Mouse (Mus musculus) retina, postnatal 7 days (tissue): Measurements from ENCODE around the gene Slc17a7.

ENCODE experiments used
- DNase-seq: peaks from one replicate; pipeline ENCODE4 v3.0.0-alpha.2; 2012; ENCODE audit warnings: low read depth, low spot score

Gene Slc17a7

DNA sequence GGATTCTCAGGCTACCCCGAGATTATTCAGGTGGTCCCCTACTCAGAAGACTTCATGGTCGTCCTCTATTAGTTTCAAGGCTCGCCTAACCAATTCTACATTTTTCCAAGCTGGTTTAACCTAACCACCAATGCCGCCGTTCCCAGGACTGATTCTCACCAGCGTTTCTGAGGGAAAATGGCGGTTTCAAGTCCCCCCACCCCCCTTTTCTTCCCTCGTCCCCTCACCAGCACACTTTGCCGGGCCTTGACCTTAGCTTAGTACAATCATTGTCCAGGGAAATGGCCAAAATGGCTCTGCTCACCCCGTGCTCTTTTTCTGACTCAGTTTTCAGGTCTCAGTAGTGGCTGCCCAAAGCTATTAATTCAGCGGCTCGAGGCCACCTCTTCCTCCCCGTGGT lies 11.6 kb downstream of the Slc17a7 start:
- no peak for DNase-seq

DNA sequence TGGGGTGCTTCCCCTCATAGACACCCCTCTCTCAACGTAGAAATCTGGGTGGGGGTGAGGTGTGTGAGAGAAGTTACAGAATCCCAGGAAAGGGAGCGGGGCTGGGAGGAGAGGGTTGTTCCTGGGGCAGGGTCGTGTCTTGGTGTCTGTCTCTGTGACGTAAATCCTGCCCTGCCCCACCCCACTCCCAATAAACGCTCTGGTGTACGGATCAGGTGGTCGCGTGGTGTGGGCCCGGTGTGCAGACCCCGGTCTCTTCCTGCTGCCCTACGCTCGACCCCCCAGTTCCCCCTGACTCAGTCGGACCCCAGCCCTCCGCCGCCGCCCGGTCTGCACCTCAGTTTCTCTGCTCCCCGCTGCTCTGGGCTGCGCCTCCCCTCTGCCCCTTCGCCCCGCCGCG lies 12.2 kb downstream of the Slc17a7 start:
- DNase-seq: no peak

DNA sequence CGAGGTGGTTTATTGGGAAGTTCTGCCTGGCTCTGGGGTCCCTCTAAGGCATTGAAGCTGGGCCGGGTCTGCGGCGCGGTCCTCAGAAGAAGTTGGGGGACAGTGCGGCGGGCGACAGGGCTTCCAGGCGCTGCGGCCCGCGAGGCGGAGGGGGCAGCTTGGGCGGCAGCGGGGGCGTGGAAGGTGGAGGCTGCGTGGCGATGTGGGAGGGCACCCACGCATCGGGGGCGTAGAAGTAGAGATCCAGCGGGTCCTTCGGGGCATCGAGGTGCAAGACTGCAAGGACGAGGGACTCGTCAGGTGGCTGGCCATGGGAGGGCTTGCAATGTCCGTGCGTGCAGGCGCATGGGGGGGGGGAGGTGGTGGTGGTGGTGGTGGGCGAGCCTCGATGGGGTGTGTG lies 12.6 kb downstream of the Slc17a7 start:
- no peak for DNase-seq

DNA sequence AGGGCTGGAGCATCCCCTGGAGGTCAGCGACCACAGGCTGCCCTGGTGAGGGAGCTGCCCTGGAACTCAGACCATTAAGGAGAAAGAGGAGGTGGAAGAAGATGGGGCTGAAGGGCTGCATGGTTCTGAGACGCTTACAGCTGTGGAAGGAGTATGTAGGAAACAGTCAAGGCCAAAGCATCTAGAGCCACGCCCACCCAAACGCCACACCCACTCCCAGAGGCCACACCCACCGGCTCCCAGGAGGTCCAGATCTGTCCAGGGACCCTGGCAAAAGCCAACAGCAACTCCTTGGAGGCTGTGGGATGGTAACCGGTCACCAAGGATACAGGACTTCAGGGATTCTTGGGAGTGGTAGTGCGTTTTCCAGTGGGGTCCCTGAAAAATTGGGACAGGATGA lies 14.8 kb downstream of the Slc17a7 start:
- no peak for DNase-seq

DNA sequence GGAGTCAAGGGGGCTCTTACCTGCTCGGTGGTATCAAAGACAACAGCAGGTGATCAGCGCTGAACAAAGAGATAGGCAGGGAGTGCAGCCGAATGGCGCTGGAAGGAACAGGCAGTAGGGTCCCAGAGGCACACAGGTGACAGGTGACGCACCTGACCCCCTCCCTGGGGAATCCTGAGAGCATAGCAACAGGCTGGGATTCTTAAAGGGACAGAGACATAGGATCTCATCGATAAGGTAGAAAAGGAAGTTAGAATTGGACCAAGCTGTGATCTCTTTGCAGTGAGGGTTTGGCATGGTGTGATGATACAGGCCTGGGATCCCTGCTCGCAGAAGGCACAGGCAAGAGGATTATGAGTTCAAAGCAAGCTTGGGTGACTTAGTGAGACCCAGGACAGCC lies 15.7 kb downstream of the Slc17a7 start, which contains the start of gene Gfy:
Gene Gfy (minus strand): TSS at position 101 of the 400 bp plus-strand sequence.
- no peak for DNase-seq

DNA sequence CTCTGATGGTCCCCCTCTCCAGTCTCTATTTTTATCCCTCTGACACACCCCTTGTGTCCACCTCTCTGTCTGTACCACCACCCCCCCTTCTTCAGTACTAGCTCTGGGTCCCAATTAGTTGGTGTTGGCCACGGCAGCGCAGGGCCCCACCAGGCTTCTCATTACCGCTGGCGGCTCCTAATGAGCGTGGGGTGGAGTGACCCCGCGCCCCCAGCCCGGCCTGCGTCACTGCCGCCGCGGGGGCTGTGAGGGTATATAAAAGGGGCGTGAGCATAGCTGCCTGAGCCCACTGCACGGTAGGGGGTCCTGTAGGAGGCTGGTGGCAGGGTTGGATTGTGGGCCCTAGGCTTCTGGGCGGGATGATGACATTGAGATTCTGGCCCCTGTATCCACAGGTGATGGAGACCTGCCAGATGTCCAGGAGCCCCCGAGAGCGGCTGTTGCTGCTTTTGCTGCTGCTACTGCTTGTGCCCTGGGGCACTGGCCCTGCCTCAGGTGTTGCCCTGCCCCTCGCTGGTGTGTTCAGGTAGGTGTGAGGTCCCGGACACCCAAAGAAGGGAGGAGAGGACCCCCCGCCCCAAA lies 17.2 kb downstream of the Slc17a7 start, which contains the start of gene Pth2:
Gene Pth2 (plus strand): TSS at position 100 of the 582 bp plus-strand sequence.
- DNase-seq: no peak

DNA sequence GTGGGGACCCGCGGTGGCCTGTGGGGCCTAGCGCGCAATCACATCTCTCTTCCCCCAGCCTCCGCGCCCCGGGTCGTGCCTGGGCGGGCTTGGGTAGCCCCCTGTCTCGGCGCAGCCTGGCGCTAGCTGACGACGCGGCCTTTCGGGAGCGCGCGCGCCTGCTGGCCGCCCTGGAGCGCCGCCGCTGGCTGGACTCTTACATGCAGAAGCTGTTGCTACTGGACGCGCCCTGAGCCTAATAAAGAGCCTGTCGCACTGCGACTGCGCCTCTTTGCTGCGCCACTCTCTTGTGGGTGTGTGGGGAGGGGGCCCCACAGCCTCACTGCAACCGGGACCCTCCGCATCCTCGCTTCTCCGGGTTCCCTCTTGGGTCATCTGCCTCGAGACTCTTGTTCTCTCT lies 17.8 kb downstream of the Slc17a7 start:
- DNase-seq: no peak

DNA sequence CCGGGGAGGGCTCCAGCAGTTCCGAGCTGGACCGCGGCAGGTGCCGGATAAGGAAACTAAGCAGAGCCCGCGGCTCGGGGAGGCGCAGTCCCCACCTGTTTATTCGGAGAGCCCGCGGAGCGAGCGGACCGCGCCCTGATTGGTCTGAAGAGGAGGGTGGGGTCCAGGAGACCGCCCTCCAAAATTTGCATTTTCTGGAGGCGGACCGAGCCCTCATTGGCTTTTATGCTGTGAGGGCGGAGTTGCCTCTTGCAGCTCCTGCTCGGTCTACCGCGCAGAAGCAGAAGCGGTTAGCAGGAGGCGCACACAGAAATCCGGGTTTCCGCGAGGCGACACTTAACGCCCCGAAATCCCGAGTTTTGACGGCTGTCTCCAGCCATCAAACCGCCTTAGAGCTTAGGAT lies 18.5 kb downstream of the Slc17a7 start:
- peak; percentile 70 for DNase-seq

DNA sequence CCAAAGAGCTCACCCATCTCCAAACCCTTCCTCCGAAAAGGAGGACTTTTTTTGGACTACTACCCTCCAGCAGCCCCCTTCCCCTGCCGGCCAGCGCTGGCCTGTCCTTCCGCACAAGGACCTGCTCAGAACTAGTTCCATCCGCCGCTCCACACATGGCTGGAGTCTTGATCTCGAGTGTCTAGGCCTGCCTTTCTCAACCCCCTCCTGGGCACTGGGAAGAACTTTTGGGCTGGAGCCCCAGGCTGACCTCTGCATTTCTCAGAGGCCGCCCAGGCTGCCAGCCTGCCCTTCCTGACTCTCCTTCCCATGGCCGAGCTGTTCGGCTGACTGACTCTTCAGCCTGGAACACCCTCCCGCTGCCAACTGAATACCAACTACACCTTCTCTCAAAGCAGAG lies 18.9 kb downstream of the Slc17a7 start:
- DNase-seq: no peak

DNA sequence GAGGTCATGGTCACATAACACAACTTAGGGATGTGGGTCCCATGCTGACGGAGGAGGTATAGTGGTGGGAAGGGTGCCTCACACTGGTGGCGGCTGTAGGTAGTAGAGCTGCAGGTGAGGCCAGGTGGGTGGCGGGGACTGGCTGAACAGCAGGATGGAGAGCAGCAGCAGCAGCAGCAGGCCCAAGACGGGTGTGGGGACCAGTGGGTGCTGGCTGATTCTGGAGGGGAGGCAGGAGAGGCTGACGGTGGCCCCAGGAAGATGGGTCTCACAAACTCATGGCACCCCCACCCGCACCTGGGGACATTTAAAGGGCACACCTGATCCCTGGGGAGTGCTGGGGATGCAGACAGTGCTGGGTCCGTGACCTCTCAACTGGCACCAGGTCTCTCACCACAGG lies 19.9 kb downstream of the Slc17a7 start:
- DNase-seq: no peak

DNA sequence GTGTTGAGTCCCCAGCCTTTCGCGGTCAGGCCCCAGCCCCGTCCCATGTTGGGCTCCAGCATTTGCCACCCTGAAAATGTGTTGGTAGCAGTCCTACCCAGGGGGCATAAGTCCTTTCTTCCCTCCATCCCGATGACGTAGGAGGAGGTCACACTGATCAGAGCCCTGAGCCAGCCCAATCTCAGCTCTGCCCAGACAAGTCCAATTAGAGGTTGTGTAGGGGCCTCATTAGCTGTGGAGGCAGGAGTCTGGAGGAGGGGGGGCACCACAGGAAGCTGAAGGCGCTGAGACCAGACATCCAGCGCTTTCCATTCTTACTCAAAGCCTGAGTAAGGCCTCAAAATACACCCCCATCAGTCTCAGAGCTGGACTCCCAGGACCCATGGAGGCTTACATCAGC lies 22.2 kb downstream of the Slc17a7 start:
- DNase-seq: no peak

DNA sequence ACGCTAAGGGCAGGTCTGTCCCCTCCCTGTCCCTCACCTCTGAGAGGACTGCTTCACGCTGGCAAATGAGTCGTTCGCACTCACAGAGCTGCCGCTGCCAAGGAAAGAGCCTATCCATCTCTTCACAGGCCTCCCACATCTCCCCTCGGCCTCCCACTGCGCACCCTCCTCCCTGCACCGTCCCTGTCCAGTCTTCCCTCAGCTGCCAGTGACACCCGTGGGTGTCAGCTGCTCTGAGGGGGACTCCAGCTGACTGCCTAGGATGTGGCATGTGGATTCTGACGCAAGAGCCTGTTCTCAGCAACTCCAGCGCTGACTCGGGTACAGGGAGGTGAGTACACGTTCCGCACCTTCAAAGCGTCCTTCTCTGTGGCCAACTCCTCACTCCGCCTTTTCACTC lies 25.9 kb downstream of the Slc17a7 start:
- DNase-seq: no peak

DNA sequence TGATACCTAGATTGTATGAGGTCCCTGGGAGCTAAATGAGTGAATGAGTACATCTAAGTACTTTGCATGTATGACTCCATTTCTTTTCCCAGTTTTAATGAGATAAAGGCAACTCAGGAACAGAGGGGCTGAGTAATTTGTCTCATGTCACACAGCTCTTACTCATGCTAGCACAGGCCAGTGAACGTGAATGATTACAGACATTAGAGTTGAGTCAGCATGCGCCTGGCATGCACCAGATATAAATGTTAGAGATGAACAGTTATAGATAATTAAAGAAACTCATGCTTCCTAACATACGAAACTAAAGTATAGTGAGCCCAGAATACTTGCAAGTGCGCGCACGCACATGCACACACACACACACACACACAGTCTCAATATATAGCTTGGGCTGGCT lies 26.4 kb downstream of the Slc17a7 start:
- no peak for DNase-seq

DNA sequence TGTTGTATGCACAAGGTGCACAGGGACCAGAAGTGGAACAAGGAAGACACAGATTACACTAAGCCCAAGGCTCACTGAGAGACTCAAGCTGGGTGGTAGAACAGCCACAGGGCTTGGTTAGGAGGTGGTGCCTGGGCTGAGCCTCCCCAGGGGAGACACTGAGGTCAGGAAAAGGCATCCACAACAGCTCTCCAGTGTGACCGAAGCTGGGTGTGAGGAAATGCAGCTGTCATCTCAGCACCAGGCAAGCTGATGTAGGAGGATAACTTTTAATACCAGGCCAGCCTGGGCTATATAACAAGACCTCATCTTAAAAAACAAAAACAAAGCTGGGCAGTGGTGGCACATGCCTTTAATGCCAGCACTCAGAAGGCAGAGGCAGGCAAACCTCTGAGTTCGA lies 27.4 kb downstream of the Slc17a7 start:
- no peak for DNase-seq

DNA sequence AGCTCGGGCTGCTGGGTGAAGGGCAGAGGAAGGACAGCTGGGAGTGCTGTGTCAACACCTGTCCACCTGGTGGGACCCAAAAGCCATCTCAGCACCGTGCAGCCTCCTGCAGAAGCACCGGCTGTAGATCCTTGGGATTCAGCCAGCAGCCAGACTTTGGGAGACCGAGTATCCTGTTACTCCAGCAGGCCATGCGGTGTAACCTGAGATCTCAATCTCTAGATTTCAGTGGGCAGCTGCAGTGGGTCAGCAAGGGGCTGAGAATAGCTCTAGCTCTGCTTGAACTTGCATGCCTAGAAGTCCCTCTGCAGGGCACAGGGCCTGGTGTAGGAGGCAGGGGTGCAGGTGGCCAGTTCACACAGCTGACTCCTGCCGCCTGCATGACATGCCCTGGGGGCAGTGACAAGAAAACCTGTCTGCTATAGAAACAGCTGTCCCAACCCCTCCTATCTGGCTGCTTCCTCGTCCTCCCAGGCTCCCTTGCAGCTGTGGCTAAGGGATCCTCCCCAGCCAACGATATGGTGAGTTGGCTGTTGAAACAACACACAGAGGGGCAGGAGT lies 28.1 kb downstream of the Slc17a7 start:
- DNase-seq: no peak

DNA sequence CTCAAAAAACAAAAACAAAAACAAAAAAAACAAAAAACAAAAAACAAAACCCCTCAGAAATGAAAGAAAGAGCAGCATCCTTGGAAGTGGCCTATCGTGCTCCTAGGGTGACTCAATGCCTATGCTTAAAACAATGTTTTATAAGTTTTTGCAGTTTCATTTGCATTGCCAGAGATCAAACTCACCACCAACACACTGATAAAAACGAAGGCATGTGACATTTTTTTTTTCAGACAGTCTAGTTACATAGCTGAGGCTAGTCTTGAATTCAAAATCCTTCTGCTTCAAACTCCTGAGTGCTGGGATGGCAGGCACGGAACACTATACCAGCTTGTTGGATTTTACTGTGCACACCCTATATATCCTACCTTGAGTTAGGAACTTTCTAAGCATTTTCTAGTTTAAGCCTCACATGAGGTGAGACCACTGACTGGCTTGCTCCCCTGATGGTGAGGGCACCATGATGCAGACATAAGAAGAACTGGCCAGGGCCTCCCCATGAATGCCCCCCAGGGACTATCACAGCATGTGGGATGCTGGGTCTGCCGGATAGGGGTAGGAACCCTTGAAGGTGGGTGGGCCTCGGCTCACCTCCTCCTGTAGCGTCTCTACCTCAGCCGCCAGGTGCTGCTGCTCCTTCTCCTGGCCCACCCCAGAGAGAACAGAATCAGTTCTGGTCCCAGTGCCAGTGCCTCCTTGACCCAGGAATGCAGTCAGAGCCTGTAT lies 29.0 kb downstream of the Slc17a7 start:
- DNase-seq: no peak

DNA sequence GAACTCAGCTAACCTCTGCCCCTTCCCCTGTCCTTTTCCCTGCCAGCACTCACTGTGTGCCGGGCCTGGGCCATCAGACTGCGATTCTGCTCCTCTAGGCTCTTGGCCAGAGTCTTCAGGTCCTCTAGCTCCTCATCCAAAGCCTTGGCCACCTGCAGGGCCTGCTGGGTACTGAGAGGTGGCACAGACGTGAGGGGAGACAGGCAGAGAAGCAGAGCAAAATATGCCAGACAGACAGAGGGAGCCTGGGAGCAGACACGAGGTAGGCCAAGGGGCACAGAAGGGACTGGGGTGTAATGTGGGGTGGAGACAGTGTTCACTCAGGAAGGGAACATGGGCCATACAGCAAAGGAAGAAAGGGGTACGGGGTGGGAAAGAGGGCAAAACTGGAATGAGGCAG lies 29.7 kb downstream of the Slc17a7 start:
- no peak for DNase-seq

DNA sequence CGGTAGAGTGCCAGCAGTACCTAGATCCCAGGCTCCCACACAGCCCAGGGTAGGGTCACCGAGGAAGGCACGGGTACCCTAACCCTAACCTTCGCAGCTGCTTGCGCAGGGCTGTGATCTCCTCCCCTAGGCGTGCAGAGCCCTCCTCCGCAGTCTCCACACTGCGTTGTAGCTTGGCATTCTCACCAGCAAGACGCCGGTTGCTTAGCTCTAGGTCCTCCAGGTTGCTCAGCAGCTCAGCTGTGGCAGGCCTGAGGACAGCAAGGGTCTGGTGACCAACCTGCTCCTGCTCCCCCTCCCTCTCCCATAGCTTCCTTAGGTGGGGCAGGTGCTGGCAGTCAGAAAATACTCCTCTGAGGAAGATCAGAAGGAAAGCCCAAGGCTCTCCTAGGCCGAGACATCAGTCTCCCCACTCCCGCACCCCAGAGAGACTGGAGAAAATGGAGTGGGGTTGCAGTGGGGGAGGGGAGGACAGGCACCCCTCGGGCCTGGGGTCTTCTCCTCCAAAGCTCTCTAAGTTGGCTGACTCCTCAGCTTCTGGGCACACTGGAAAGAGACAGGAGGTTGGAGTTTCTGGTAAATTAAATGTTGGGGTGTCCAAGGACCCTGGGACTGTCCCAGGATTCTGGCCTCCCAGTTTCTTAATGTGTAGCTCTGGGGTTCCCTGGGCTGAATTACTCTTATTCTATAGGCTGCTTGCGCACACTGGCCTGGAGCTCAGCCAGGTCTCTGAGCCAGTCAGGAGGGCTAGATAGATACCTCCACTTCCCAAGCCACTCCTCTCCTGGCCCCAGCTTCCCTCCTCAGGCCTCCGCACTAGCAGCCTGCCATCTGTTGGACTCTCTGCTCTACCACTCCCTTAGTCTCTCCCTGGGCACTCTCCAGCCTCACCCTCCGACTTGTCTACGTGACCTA lies 30.4 kb downstream of the Slc17a7 start:
- DNase-seq: no peak

DNA sequence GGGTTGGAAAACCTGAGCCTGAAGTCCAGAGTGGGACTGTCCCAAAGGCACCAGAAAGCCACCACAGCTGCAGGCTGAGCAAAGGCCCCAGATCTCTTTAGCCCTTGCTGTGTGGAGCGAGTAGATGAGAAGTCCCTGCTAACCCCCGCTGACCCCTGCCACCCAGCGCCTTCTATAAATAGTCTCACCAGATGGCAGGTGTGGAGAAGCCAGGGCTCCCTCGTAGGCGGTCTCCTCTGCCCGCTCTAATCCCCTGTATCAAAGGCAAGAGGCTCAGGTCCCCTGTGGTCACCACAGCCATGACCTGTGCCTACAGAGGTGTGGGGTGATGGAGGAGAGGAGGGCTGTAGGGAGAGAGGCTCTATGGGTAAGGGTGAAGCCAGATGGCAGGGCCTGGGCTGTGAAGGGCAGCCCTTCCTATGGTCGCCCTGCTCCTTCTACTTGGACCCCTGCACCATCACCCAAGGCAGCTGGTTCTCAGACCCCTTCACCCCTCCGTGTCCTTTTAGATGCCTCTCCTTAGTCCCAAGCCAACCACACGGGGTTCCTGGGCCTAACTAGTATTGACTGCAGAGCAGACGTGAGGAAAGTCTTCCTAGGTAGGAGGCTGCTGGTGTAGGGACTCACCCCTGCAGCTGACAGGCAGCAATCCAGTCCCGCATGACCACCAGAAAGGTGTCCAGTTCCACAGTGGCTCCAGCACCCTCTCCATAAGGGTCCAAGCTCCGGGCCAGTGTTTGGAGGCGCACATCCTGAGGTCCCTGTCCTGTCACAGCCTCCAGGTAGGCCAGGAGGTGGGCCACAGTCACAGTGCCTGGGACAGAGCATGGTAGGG lies 31.8 kb downstream of the Slc17a7 start:
- DNase-seq: peak; percentile 77

DNA sequence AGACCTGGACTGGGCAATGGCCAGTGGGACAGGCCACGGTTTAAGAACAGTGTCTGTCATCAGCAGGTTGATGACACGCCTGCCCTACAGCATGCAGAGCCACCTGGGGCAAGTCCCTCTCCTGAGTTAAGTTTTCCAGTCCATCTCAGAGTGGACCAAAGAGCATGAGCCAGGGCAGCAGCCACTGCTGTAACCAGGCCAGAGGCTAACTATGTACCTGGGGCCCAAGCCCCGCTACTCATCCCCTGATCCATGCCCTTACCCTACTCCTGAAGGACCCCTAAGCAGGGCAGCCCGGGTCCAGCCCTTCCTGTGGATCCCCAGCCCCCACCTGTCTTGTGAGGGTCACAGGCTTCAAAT lies 32.4 kb downstream of the Slc17a7 start:
- DNase-seq: no peak

DNA sequence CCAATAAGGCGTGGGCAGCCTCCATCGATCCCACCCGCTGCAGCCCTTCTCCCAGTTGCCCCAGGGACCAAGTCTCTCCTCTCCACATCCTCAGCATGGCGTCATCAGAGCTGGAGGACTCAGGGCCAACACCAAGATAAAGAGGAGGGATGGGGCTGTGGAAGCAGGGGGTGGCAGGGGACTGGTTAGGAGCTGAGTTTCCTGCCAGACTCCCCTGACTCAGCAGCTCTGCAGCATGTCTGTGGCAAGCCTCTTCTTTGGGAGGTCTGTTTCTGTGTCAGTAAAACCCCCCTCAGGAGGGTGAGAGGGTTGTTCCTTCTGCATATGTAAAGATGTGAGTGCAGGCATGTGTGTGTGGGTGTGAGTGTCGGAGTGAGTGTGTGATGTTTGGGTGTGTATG lies 33.2 kb downstream of the Slc17a7 start:
- DNase-seq: no peak
